Mouse (Mus musculus) liver, embryonic 13.5 days (tissue): ENCODE measurements around the gene Zfp36l1. TPM values are rescaled to one million over a fixed set of nuclear protein-coding genes. Genes with fewer than 3 reads are reported as not detected.

ENCODE experiments used
- ATAC-seq: fragments of 200-750 bp; cut with Nextera tagmentation; 2 replicates; pipeline ENCODE4 v1.8.0; 2017; ENCODE audit warnings: low read depth, mild to moderate bottlenecking, moderate number of reproducible peaks, moderate library complexity
- DNase-seq: peaks from one replicate; pipeline ENCODE4 v3.0.0; 2022
- H3K27ac ChIP-seq: fragments of 300-500 bp; sonication (generic); 2 replicates; pipeline ENCODE4 v1.5.1; 2015; ENCODE audit warnings: moderate library complexity, mild to moderate bottlenecking, inconsistent platforms
- H3K27me3 ChIP-seq: fragments of 300-500 bp; sonication (generic); 2 replicates; pipeline ENCODE4 v1.6.1; 2015; ENCODE audit warnings: mild to moderate bottlenecking, inconsistent platforms
- H3K36me3 ChIP-seq: fragments of 300-500 bp; sonication (generic); 2 replicates; pipeline ENCODE4 v1.6.1; 2015; ENCODE audit warnings: mild to moderate bottlenecking, inconsistent platforms
- H3K4me1 ChIP-seq: fragments of 300-500 bp; sonication (generic); replicated peaks from 2 replicates; pipeline ENCODE4 v1.6.1; 2015; ENCODE audit warnings: inconsistent platforms
- H3K4me2 ChIP-seq: fragments of 300-500 bp; sonication (generic); 2 replicates; pipeline ENCODE4 v1.6.1; 2015; ENCODE audit warnings: inconsistent platforms, mild to moderate bottlenecking, moderate library complexity
- H3K4me3 ChIP-seq: fragments of 300-500 bp; sonication (generic); replicated peaks from 2 replicates; pipeline ENCODE4 v1.5.1; 2015; ENCODE audit warnings: mild to moderate bottlenecking, inconsistent platforms
- H3K9ac ChIP-seq: fragments of 300-500 bp; sonication (generic); 2 replicates; pipeline ENCODE4 v1.6.1; 2015; ENCODE audit warnings: mild to moderate bottlenecking, inconsistent platforms
- H3K9me3 ChIP-seq: fragments of 300-500 bp; sonication (generic); replicated peaks from 2 replicates; pipeline ENCODE4 v1.6.1; 2016; ENCODE audit warnings: inconsistent platforms
- WGBS: fragments of 180-500 bp; shearing (Covaris S2); methylation state at CpG from one replicate; pipeline ENCODE4 v1.1.7; 2015; ENCODE audit not compliant: insufficient replicate concordance; 5-methylcytosine and 5-hydroxymethylcytosine counted together
- polyA plus RNA-seq: library from polyadenylated mRNA; unstranded; fragments of >200 nt; fragmentation: Nextera tagmentation; extraction: Ambion mirVana; gene quantifications from 2 replicates; pipeline ENCODE4 v1.2.1, GENCODE M21; 2015

The Zfp36l1 gene
- 18.3 and 20.7 TPM in 2 replicates for polyA plus RNA-seq

DNA sequence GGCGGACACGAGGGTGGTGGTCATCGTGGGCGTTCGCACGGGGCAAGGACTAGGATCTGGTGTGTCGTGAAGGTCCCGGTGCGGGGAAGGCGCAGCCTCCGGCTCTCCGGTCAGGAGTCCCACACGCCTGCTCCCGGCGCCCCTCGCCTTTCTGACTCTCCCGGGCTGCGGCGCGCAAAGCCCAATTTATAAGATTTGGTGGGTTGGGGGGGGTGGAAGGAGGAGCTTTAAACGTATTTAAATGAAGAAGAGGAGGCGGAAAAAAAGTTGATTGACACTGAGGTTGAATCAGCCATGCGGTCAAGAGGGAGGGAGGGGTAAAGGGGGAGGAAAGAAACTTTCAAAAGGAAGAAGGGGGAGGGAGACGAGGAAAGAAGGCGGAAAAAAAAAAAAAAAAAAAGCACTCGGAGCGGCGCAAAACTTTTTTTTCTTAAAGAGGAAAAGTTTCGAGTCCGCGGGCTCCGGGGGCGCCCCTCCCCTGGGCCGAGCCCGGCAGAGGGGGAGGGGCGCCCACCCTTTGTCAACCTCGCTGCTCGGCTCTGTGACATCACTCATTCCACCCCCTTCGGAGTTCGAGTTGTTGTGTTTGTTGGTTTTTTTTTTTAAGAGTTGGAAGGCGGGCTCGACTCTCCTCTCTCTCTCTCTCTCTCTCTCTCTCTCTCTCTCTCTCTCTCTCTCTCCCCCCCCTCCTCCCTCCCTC lies at the start of gene Zfp36l1:
Zfp36l1 (minus strand) TSS at position 162 of the 700 bp plus-strand sequence.
- H3K4me3 ChIP-seq = peak within 1 kb of the TSS; percentile 82
- no peaks in the 10 kb centered on the region for H3K9me3 ChIP-seq
- ATAC-seq (peak; percentile 62), DNase-seq (peak; percentile 82)
- WGBS = under 1% methylated on average over 39 of the region's 42 CpGs
- H3K4me2 ChIP-seq = peak within 1 kb of the TSS; percentile 98
- peaks cover 68% of the 10 kb centered on the region for H3K4me1 ChIP-seq
- H3K27me3 ChIP-seq = no peaks in the 10 kb centered on the region
- peak within 1 kb of the TSS; percentile 97 for H3K27ac ChIP-seq
- peak within 1 kb of the TSS; percentile 92 for H3K9ac ChIP-seq
- peaks cover 19% of the 10 kb centered on the region for H3K36me3 ChIP-seq

DNA sequence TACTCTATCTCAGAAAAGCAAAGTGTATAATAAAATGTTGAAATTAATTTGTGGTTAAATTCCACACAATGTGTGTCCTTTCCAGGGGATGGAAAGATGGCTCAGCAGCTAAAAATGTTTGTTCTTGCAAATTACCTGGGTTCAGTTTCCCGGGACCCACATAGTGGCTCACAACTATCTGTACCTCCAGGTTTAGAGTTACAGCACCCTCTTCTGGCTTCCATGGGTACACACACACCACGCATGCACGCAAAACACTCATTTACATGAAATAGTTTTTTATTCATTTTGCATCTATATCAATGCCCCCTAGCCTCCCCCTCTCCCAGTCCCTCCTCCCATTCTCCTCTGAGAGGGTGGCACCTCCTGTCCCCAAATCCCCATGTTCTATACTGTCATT lies 49.6 kb upstream of the Zfp36l1 start:
- WGBS = 76% methylated on average over 3 of the region's 3 CpGs
- Histone ChIP-seq H3K27me3 (no peaks in the 10 kb centered on the region), H3K4me2 (no peak overlapping the region), H3K36me3 (no peaks in the 10 kb centered on the region; the same call in 1 of the 2 replicates), H3K27ac (no peak overlapping the region), H3K9me3 (no peaks in the 10 kb centered on the region), H3K4me1 (peaks cover 5% of the 10 kb centered on the region; the same call in 1 of the 2 replicates), H3K4me3 (no peak overlapping the region), H3K9ac (no peak overlapping the region)
- DNase-seq (no peak), ATAC-seq (no peak)

DNA sequence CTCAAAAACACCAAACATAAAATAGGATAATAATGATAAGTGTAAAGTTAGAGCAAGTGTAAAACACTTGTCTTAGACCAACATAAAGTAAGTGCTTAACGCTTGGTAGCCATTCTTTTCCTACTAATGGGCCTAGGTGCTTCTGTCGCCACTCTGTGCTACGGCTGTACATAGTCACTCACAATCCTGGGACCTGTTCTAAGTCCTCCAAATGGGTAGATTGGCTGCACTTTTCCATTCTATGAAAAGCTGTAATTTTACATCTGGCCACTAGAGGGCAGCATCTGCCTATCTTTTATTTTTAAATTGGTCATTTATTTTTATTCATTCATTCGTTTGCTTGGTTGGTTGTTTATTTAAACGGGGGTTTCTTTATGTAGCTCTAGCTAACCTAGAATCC lies 44.9 kb upstream of the Zfp36l1 start:
- H3K4me1 ChIP-seq = peaks cover 4% of the 10 kb centered on the region; the same call in 1 of the 2 replicates
- WGBS = 3% methylated on average over 5 of the region's 5 CpGs
- 0 out of 2 replicates have a peak, but pooled peaks cover 3% of the 10 kb centered on the region for H3K9me3 ChIP-seq
- no peak overlapping the region for H3K4me3 ChIP-seq
- H3K9ac ChIP-seq = no peak overlapping the region
- peak overlapping the region; percentile 26; the same call in 1 of the 2 replicates for H3K4me2 ChIP-seq
- no peaks in the 10 kb centered on the region for H3K27me3 ChIP-seq
- ATAC-seq (no peak), DNase-seq (no peak)
- H3K27ac ChIP-seq = no peak overlapping the region
- H3K36me3 ChIP-seq = no peaks in the 10 kb centered on the region

DNA sequence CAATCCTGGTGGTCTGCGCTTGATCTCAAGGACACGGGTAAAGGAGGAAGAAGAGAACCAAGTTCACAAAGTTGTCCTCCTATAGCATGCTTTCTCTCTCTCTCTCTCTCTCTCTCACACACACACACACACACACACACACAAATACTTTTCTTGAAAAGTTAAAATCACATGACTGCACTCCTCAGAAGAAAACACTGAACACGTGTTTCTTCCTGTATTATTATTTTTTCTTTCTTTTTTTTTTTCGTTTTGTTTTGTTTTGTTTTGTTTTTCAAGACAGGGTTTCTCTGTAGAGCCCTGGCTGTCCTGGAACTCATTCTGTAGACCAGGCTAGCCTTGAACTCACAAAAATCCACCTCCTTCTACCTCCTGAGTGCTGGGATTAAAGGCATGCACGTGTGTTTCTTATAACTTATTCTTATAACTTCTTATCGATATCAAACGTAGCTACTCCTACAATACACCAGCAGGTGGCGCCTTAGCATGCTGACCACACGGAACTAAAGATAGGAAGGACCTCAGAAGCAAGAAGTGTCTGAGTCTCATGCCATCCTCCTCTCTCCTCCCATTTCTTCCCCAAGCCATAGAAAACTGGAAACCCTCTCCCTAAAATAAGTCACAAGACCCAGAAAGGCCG lies 41.0 kb upstream of the Zfp36l1 start:
- ATAC-seq (no peak), DNase-seq (peak; percentile 35)
- no peak overlapping the region for H3K9ac ChIP-seq
- no peak overlapping the region for H3K27ac ChIP-seq
- peak overlapping the region; percentile 9; the same call in 1 of the 2 replicates for H3K4me2 ChIP-seq
- H3K36me3 ChIP-seq = no peaks in the 10 kb centered on the region
- H3K4me1 ChIP-seq = peaks cover 4% of the 10 kb centered on the region; the same call in 1 of the 2 replicates
- 0 out of 2 replicates have a peak, but pooled peaks cover 5% of the 10 kb centered on the region for H3K9me3 ChIP-seq
- 31% methylated on average over 10 of the region's 10 CpGs for WGBS
- no peak overlapping the region for H3K4me3 ChIP-seq
- no peaks in the 10 kb centered on the region for H3K27me3 ChIP-seq

DNA sequence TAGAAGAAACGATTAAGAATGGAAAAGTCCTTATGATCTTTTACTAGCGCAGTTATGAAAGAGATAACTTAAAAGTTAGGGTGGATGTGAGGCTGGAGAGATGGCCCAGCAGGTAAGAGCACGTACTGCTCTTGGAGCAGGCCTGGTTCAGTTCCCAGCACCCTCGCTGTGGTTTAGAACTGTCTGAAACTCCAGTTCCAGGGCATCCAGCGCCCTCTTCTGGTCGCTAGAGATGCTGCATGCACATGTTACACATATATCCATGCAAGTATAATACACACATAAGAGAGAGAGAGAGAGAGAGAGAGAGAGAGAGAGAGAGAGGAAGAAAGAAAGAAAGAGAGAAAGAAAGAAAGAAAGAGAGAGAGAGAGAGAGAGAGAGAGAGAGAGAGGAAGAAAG lies 40.3 kb upstream of the Zfp36l1 start:
- no peaks in the 10 kb centered on the region for H3K27me3 ChIP-seq
- H3K9ac ChIP-seq = no peak overlapping the region
- no peaks in the 10 kb centered on the region for H3K36me3 ChIP-seq
- DNase-seq (no peak), ATAC-seq (no peak)
- H3K4me3 ChIP-seq = no peak overlapping the region
- no peak overlapping the region for H3K4me2 ChIP-seq
- H3K4me1 ChIP-seq = peaks cover 3% of the 10 kb centered on the region; the same call in 1 of the 2 replicates
- 0 out of 2 replicates have a peak, but pooled peaks cover 5% of the 10 kb centered on the region for H3K9me3 ChIP-seq
- WGBS = 72% methylated on average over 6 of the region's 6 CpGs
- no peak overlapping the region for H3K27ac ChIP-seq

DNA sequence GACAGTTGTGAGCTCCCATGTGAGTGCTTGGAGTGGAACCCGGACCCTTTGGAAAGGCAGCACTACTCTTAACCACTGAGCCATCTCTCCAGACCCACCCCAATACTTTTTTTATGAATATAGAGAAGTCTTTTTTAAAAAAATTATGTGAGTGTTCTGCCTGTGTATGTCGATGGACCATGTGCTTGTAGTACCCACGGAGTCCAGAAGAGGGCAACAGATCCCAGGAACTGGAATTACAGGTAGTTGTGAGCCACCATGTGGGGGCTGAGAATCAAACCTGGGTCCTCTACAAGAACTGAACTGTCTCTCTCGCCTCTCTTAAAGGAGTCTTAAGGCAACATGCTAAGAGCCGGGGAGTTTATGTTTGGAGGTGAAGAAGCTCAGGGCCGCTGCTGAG lies 39.0 kb upstream of the Zfp36l1 start:
- WGBS = 81% methylated on average over 6 of the region's 6 CpGs
- DNase-seq = no peak
- H3K27me3 ChIP-seq = no peaks in the 10 kb centered on the region
- H3K36me3 ChIP-seq = no peaks in the 10 kb centered on the region
- ATAC-seq = no peak
- H3K27ac ChIP-seq = no peak overlapping the region
- H3K9me3 ChIP-seq = 0 out of 2 replicates have a peak, but pooled peaks cover 5% of the 10 kb centered on the region
- no peak overlapping the region for H3K4me3 ChIP-seq
- peaks cover 2% of the 10 kb centered on the region for H3K4me1 ChIP-seq
- H3K9ac ChIP-seq = no peak overlapping the region
- no peak overlapping the region for H3K4me2 ChIP-seq

DNA sequence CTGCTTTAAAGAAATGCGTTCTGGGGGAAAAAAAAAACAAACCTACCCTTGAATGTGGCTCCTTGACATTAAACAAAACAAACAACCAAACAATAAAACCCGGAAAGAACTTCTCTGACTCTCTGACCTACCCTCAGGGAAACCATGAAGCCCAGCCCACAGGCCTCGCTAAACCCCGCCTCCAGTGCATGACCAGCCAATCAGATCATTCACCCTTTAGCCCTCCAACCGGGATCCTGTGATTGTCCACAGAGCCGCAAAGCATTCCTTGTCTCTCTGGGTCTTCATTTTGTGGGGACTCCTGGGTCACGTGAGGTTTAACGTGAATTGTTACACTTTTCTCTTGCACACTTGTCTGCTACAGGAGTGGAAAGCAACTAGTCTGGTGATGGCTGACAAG lies 37.8 kb upstream of the Zfp36l1 start:
- H3K27ac ChIP-seq = no peak overlapping the region
- DNase-seq = peak; percentile 69
- H3K4me3 ChIP-seq = peak overlapping the region; percentile 15; the same call in 1 of the 2 replicates
- peak; percentile 73 for ATAC-seq
- peak overlapping the region; percentile 40 for H3K4me2 ChIP-seq
- H3K36me3 ChIP-seq = no peaks in the 10 kb centered on the region
- H3K4me1 ChIP-seq = peaks cover 9% of the 10 kb centered on the region
- H3K9ac ChIP-seq = no peak overlapping the region
- H3K9me3 ChIP-seq = 0 out of 2 replicates have a peak, but pooled peaks cover 5% of the 10 kb centered on the region
- WGBS = 22% methylated on average over 8 of the region's 8 CpGs
- H3K27me3 ChIP-seq = no peaks in the 10 kb centered on the region

DNA sequence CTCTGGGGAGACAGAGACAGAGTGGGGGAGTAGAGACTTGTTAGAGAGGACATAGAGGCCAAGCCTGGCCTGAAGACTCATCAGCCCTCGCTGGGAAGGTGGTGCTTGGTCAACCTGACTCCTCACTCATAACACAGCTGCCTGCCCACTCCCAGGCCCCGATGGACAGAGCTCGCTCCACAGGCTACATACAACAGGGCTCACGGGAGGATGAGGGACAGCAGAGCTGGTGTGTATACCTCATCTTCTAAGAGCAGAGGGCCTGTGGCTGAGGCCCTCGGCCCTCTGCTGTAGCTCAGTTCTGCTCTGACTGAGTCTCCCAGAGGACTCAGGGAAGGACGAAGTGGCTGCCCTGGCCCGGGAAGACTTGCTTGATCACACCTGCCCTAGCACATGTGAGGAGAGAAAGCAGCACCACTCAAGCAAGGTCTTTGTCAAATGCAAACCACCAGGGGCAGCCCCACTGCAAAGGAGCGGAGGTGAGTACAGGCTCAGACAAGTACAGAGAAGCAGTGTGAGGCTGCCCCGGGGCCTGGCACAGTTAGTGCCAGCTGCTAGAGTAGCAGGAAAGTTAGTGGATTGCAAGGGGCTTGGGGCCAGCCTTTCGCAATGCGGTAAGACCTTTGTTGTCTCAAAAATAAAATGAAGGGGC lies 34.9 kb upstream of the Zfp36l1 start:
- ATAC-seq (no peak), DNase-seq (no peak)
- no peak overlapping the region for H3K4me3 ChIP-seq
- H3K9me3 ChIP-seq = 0 out of 2 replicates have a peak, but pooled peaks cover 2% of the 10 kb centered on the region
- H3K9ac ChIP-seq = no peak overlapping the region
- peaks cover 9% of the 10 kb centered on the region for H3K4me1 ChIP-seq
- H3K27ac ChIP-seq = no peak overlapping the region
- WGBS = 73% methylated on average over 11 of the region's 11 CpGs
- no peaks in the 10 kb centered on the region for H3K27me3 ChIP-seq
- no peak overlapping the region for H3K4me2 ChIP-seq
- no peaks in the 10 kb centered on the region for H3K36me3 ChIP-seq

DNA sequence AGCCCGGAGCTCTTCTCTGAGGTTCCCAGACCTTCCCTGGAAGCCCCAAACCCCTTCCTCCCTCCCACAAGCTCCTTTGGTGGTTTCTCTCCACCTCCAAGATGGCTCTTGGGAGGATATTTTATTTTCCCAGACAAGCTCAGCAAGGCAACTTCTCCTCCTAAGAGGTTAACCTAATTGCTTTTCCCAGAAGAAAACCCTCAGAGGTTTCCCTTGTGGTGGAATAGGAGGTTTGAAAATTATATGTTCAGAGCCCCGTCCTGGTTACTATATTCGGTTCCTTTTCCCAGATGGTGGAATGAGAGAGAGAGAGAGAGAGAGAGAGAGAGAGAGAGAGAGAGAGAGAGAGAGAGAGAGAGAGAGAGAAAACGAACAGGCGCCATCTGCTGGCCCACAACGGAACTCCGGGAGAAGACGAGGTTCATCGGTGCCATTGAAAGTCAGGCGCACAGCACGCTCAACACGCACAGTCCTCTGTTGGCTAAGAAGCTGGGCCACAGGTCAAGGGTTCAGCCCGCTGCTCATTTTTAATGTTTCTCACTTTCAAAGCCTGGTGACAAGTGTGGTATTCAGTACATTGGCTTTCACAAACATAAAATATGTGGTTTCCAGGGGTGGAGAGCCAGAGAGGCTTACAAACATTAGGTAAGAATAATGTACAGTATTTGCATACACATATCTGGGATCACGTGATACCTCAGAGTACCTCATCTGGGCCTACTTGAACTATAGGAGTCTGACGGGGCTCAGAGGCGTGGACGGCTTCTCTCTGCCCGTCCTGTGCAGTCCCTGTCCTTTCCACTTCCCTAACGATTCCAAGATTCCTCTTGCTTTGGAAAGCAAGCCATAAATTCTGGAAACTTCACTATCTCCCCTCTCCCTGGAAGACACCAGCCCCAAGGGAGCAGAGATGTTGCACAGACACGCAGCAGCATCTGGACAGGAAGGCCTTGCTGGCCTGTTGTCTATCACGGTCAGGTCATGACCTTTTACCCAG lies 33.7 kb upstream of the Zfp36l1 start:
- H3K9me3 ChIP-seq = no peaks in the 10 kb centered on the region
- 0 out of 2 replicates have a peak, but pooled peaks have one; percentile 30 for ATAC-seq
- no peaks in the 10 kb centered on the region for H3K27me3 ChIP-seq
- H3K36me3 ChIP-seq = no peaks in the 10 kb centered on the region
- peak overlapping the region; percentile 31 for H3K27ac ChIP-seq
- no peak overlapping the region for H3K9ac ChIP-seq
- 41% methylated on average over 21 of the region's 21 CpGs for WGBS
- peaks cover 9% of the 10 kb centered on the region for H3K4me1 ChIP-seq
- DNase-seq = peak; percentile 66
- no peak overlapping the region for H3K4me2 ChIP-seq
- no peak overlapping the region for H3K4me3 ChIP-seq

DNA sequence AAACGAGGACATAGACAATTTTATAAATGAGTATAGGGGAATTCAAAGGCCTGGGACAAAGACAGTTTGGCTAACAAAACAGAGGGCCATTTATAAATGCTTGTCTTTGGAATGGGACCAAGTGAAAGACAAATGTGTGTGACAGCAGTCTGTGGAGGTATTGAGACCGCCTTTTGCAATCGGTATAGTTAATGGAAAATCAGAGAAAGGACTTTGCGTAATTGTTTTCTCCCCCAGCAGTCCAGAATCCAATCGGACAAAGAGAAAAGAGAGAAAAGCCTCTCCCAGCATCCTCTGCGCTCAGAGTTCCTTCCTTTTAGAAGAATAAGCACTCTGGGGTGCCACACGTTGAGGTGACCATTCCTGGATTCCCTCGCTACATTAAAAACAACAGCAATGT lies 32.6 kb upstream of the Zfp36l1 start:
- WGBS = 62% methylated on average over 8 of the region's 8 CpGs
- no peak for ATAC-seq
- H3K9me3 ChIP-seq = no peaks in the 10 kb centered on the region
- H3K9ac ChIP-seq = no peak overlapping the region
- DNase-seq = no peak
- H3K27me3 ChIP-seq = no peaks in the 10 kb centered on the region
- H3K4me3 ChIP-seq = no peak overlapping the region
- H3K4me2 ChIP-seq = no peak overlapping the region
- H3K36me3 ChIP-seq = no peaks in the 10 kb centered on the region
- peak overlapping the region; percentile 31 for H3K27ac ChIP-seq
- H3K4me1 ChIP-seq = peaks cover 20% of the 10 kb centered on the region
